Mouse (Mus musculus): ENCODE measurements around the gene Lrig3.

DNA sequence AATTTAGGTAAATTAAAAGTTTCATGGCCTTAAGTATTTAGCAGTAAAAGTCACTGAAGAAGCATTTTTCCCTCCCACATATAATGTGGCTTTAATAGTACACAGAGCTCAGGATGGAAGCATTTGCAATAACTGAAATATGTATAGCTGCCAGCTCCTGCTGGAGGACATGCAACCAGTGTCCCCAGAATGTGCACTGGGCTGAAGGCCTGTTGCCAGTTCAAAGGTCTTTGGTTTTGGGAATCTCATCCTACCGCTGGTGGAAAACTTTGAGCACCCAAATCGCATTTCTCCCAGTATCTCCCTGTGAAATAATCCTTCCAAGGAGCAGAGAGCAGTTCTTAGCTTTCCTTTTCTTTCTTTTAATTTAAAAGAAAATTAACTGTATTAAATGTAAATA is 4.1 kb downstream of the Lrig3 start:
- TF ChIP-seq POLR2A (IDR thresholded peaks at IDR 0.05; ENCODE audit: insufficient read depth, low read depth, low read length): no peak
- TF ChIP-seq CTCF (IDR thresholded peaks at IDR 0.05; ENCODE audit: insufficient read depth, low read depth, low read length): no peak
